Mouse (Mus musculus): ENCODE results near the gene Pde11a. TPM values are rescaled to one million over a fixed set of nuclear protein-coding genes. Genes with fewer than 3 reads are reported as not detected.

Pde11a gene
- polyA plus RNA-seq (2012; rRNA removed): 0.14 and 0.31 TPM in 2 replicates

DNA sequence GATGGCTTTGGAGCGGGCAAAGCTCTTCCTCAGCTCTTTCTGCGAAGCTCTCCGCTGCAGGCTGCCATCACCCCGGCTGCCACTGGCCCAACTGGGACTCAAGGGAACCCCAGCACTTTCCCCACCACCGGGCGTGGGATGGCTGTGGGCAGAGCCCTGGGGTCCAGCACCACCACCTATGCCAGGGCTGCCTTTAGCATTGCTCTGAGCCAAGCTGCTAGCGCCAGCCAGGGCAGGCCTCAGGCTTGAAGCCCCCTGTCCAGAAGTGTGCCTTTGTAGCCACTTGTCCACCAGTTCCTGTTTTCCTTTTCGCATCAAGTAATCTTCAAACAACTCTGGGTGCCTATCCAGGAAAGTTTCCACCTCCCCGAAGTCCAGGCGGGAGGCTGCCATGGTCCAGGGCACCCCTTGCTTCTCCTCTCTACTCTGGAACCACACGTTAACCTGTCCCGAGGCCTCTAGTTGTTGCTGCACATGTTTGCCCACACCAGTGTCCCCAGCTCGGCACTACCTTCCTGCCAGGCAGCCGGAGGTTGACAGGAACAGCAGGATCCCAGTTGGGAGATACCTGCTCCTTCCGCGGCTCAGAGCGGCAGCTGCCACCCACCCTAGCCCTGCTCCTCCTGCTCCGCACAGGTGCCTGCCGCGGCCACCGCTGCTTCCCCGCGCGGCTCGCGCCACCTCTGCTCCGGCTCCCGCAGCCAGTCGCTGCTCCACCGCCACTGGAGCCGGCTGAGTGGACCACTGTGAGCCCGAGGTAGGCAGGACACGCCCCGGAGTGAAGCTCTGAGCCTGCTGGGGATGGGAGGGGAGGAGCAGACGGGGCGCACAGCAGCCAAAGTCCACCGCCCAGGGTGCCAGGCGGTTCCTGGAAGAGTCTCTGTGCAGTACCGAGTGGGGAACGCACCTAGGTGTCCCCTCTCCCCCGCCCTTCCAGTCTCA is at the start of gene Pde11a:
Gene Pde11a, minus strand, starts transcription at position 560 of the 942 bp plus-strand sequence.

DNA sequence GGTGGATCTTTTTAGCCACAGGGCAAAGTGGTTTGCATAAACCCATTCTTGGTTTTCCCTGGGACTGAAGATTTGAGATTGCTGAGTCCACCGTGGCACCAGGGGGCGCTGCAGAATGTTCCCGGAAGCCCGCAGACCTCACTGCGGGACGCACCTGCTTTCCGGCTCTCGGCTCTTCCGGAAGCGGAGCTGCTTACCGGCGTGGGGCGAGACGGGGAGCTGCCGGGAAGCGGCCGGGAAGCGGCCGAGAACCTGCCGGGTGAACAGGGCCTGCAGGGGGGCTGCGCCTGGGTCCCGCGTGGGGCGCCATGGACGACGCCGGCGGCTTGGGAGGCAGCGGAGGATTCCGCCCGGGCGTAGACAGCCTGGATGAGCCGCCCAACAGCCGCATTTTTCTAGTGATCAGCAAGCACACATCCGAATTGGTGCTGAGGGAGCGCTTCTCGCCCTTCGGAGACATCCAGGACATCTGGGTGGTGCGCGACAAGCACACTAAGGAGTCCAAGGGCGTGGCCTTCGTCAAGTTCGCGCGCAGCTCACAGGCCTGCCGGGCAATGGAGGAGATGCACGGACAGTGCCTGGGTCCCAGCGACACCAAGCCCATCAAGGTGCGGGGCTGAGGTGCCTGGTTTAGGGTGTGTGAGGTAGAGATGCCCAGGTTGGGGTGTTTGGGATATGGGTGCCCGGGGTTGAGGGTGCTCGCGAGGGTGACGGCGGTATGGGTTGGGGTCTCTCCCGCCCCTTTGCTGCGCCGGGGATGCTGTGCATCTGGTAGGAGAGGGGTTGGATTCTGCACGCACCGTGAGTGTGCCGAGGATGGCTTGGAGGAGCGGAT is 31.5 kb upstream of the Pde11a start, which contains the start of gene Rbm45:
Gene Rbm45, plus strand, starts transcription at position 164 of the 835 bp plus-strand sequence.

DNA sequence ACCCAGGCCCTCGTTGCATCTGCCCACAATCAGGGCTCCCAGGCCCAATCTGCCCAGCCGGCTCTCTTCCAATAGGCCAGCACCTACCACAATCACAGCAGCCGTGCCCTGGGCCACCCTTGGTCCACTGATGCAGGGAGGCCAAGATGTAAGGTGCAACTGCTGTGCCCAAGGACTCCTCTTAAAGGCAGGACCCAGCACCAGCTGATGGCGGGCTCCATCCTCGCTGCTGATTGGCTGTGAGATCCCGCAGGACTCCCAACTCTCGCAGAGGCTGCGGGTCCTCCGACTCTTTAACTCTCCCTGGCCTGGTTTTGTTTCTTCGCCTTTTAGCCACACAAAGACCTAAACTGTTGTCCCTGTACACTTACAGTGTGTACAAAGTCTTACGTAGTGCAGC is 21.7 kb upstream of the Pde11a start, which contains the start of gene Cyct:
Gene Cyct, minus strand, starts transcription at position 225 of the 400 bp plus-strand sequence.

DNA sequence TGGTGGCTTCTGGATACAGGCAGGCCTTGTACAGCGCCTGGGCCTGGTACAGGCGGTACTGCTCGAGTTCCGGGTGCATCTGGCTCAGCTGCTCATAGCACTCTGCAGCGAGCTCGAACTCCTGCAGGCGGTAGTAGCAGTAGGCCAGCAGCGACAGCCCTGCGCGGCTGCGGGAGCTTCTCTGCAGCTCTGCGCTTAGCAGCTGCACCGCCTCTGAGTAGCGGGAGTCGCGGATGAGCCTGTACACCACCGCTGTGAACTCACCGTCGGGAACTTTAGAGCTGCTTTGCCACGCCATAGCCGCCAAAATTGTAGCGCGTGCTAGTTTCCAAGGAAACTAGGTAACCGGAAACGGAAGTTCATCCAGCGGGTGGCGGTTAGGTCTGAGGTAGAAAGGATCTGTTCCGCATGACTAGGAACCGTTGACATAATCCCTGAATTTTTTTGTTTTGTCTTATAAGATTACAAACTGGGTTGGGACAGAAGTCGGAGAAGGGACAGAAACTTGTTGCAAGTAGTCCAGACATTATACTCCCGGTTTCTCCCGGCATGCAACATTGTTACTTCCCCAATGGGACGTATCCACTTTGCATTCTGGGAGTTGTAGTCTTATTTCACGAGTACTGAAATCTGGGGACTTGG is 357.0 kb downstream of the Pde11a start, which contains the start of gene Ttc30a1:
Gene Ttc30a1, minus strand, starts transcription at position 528 of the 642 bp plus-strand sequence.

DNA sequence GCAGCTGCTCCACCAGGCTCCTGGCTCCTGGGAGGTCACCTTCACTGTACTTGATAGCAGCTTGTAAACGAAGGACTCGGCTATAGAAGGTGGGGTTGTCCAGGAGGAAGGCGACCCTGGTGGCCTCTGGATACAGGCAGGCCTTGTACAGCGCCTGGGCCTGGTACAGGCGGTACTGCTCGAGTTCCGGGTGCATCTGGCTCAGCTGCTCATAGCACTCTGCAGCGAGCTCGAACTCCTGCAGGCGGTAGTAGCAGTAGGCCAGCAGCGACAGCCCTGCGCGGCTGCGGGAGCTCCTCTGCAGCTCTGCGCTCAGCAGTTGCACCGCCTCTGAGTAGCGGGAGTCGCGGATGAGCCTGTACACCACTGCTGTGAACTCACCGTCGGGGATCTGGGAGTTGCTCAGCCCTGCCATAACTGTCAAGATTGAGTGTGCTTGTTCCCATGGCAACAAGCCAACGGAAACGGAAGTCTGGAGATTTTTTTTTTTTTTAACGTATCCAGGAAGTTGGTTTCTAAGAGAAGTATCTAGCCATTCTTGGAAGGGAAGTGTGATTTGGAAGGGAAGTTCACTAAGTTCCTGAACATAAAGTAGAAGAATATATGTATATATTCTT is 360.7 kb downstream of the Pde11a start, which contains the start of gene Ttc30a2:
Gene Ttc30a2, minus strand, starts transcription at position 419 of the 617 bp plus-strand sequence.

Other genes with a start within 250 kb of the Pde11a start
- not detected in 2 replicates for gene Cyct, start 21.7 kb upstream of the Pde11a start, polyA plus RNA-seq (2012; rRNA removed)
- 15.3 and 19.1 TPM in 2 replicates for gene Rbm45, start 31.2 kb upstream of the Pde11a start, polyA plus RNA-seq (2012; rRNA removed)
- 19.4 and 21.5 TPM in 2 replicates for gene Osbpl6, start 67.7 kb upstream of the Pde11a start, polyA plus RNA-seq (2012; rRNA removed)